Mouse (Mus musculus) erythroblast, embryonic 14.5 days (primary cell): Measurements from ENCODE around the gene Fyn.

Source experiments
- GATA1 ChIP-seq: IDR thresholded peaks from 2 replicates; pipeline ENCODE4 v1.6.1; 2012; ENCODE audit warnings: low read length, inconsistent platforms, mixed read lengths
- TAL1 ChIP-seq: IDR thresholded peaks from 3 replicates; pipeline ENCODE4 v1.6.1; 2012; ENCODE audit warnings: low read length, inconsistent platforms, mixed read lengths

GRCm38 (mm10) chr10:39415586-39415985 lies 46.9 kb downstream of the Fyn start:
- no peak for TF ChIP-seq GATA1
- no peak for TF ChIP-seq TAL1
